In genomic region chr10:89872501-89873145, GRCm38 (mm10) we compare ENCODE assay signal across 10 mouse cellular contexts. TPM values are rescaled to one million over a fixed set of nuclear protein-coding genes. Genes with fewer than 3 reads are reported as not detected.
DNase-seq lines count a peak whose midpoint lies in the region; ATAC-seq lines count a peak whose summit lies in the region.
"Had no signal": no experiment of that assay in that cellular context is flagged by ENCODE, and none has a peak within 500 bp of the region (broad histone marks: within the 10 kb centered on the region; RNA-seq: fewer than 3 reads in every experiment).

No protein-coding gene starts in this region.

- peak overlapping the region; percentile 69 for H3K9ac ChIP-seq in embryonic facial prominence, embryonic 13.5 days
- peak overlapping the region; percentile 81 for H3K9ac ChIP-seq in hindbrain, embryonic 12.5 days
- no peak overlapping the region for H3K9ac ChIP-seq in stomach, embryonic 14.5 days (replicated peaks; ENCODE audit: low read depth, low read length)

- no peaks in the 10 kb centered on the region for H3K9me3 ChIP-seq in embryonic facial prominence, embryonic 13.5 days
- H3K9me3 ChIP-seq in hindbrain, embryonic 12.5 days (replicated peaks) = no peaks in the 10 kb centered on the region
- H3K9me3 ChIP-seq in megakaryocyte, embryonic 14.5 days = no peaks in the 10 kb centered on the region
- H3K9me3 ChIP-seq in stomach, embryonic 14.5 days (ENCODE audit: control insufficient read depth, low read depth, low read length) = no peaks in the 10 kb centered on the region

- peaks cover 10% of the 10 kb centered on the region for H3K4me1 ChIP-seq in embryonic facial prominence, embryonic 13.5 days
- H3K4me1 ChIP-seq in hindbrain, embryonic 12.5 days = 0 out of 2 replicates have a peak, but pooled peaks cover 2% of the 10 kb centered on the region
- H3K4me1 ChIP-seq in megakaryocyte, embryonic 14.5 days = peaks cover 25% of the 10 kb centered on the region
- peaks cover 6% of the 10 kb centered on the region; the same call in 1 of the 2 replicates for H3K4me1 ChIP-seq in stomach, embryonic 14.5 days (ENCODE audit: control insufficient read depth, insufficient read depth, low read length)

- H3K27me3 ChIP-seq in embryonic facial prominence, embryonic 13.5 days = peaks cover 43% of the 10 kb centered on the region
- no peaks in the 10 kb centered on the region for H3K27me3 ChIP-seq in hindbrain, embryonic 12.5 days
- peaks cover 32% of the 10 kb centered on the region for H3K27me3 ChIP-seq in megakaryocyte, embryonic 14.5 days (replicated peaks)
- H3K27me3 ChIP-seq in stomach, embryonic 14.5 days (ENCODE audit: control insufficient read depth, insufficient read depth, low read length) = peaks cover 5% of the 10 kb centered on the region; the same call in 1 of the 2 replicates
- H3K27me3 ChIP-seq: CH12.LX had no signal

- H3K27ac ChIP-seq in embryonic facial prominence, embryonic 13.5 days = no peak overlapping the region
- peak overlapping the region; percentile 94 for H3K27ac ChIP-seq in hindbrain, embryonic 12.5 days
- H3K27ac ChIP-seq in stomach, embryonic 14.5 days (ENCODE audit: low read length) = no peak overlapping the region
- H3K27ac ChIP-seq: macrophage had no signal

- peak; percentile 5 for DNase-seq in kidney, adult 18-20 months
- no peak for DNase-seq in kidney, adult 8-10 months
- DNase-seq in left cerebral cortex, adult 11 months (ENCODE audit: low spot score) = peak; percentile 41
- no peak for DNase-seq in thymus, postnatal 25 days

- no peaks in the 10 kb centered on the region for H3K36me3 ChIP-seq in embryonic facial prominence, embryonic 13.5 days
- H3K36me3 ChIP-seq in hindbrain, embryonic 12.5 days = no peaks in the 10 kb centered on the region
- no peaks in the 10 kb centered on the region for H3K36me3 ChIP-seq in megakaryocyte, embryonic 14.5 days (replicated peaks; ENCODE audit: low read length)
- H3K36me3 ChIP-seq in stomach, embryonic 14.5 days (ENCODE audit: control insufficient read depth, insufficient read depth, low read length) = no peaks in the 10 kb centered on the region

- peak; percentile 69 for ATAC-seq in embryonic facial prominence, embryonic 13.5 days (ENCODE audit: insufficient number of reproducible peaks, insufficient read depth, low FRiP score, low TSS enrichment, low read depth)
- ATAC-seq in hindbrain, embryonic 12.5 days (ENCODE audit: low FRiP score) = peak; percentile 93
- ATAC-seq in stomach, embryonic 14.5 days (ENCODE audit: insufficient number of reproducible peaks, insufficient read depth, low FRiP score, low read depth) = peak; percentile 79

- under 1% methylated on average over 42 of the region's 56 CpGs for WGBS in embryonic facial prominence, embryonic 13.5 days
- WGBS in hindbrain, embryonic 12.5 days = under 1% methylated on average over 24 of the region's 56 CpGs
- WGBS in stomach, embryonic 14.5 days = 1% methylated on average over 9 of the region's 56 CpGs

- H3K4me3 ChIP-seq in embryonic facial prominence, embryonic 13.5 days = peak overlapping the region; percentile 65
- peak overlapping the region; percentile 77 for H3K4me3 ChIP-seq in hindbrain, embryonic 12.5 days
- H3K4me3 ChIP-seq in megakaryocyte, embryonic 14.5 days (replicated peaks) = peak overlapping the region; percentile 91
- H3K4me3 ChIP-seq in stomach, embryonic 14.5 days (ENCODE audit: low read depth, low read length) = peak overlapping the region; percentile 45

- H3K4me2 ChIP-seq in embryonic facial prominence, embryonic 13.5 days = peak overlapping the region; percentile 96
- H3K4me2 ChIP-seq in hindbrain, embryonic 12.5 days (replicated peaks) = peak overlapping the region; percentile 81
- H3K4me2 ChIP-seq in stomach, embryonic 14.5 days (replicated peaks; ENCODE audit: low read depth, low read length) = peak overlapping the region; percentile 96

RNA-seq across cellular contexts. Expression of gene Anks1b, which starts 0.7 kb away (rescaled TPM):
- polyA plus RNA-seq in embryonic facial prominence, embryonic 13.5 days (2015; fragmentation: Nextera tagmentation; extraction: Ambion mirVana) = 1.5 and 3.3 TPM in 2 replicates
- polyA plus RNA-seq in hindbrain, embryonic 12.5 days (2016; fragmentation: Nextera tagmentation; extraction: Ambion mirVana) = 26.1 and 26.2 TPM in 2 replicates
- polyA plus RNA-seq in megakaryocyte, embryonic 14.5 days (2012; ENCODE audit: insufficient read depth, low replicate concordance) = not detected in 2 replicates
- polyA plus RNA-seq in stomach, embryonic 14.5 days (2014; fragmentation: Nextera tagmentation; extraction: Ambion mirVana) = 1.2 and 1.5 TPM in 2 replicates
- polyA plus RNA-seq: macrophage had no signal

Comparison
In these comparisons a context has a peak if more than half of its experiments do, and no peak if none do; other contexts are left out.
1. DNase-seq: peak in kidney, adult 18-20 months (single experiment) and left cerebral cortex, adult 11 months (single experiment); none in kidney, adult 8-10 months (0 of 2) and thymus, postnatal 25 days (single experiment).
2. Peak in every context shown above with its lines, with median percentiles within 50 percentile points of each other: ATAC-seq, H3K4me2 ChIP-seq and H3K4me3 ChIP-seq.